Mouse (Mus musculus): ENCODE measurements at regions not wholly inside any gene's neighbourhood (a gene's known extent, or its start where the extent isn't known, plus 50 kb on each side); places are given as distances from the start of the nearest gene placed in this dataset.

- Histone ChIP-seq H3K4me2 (ENCODE audit: low read depth) (peak overlapping the region; percentile 61), H3ac (ENCODE audit: control insufficient read depth, insufficient read length) (no peak overlapping the region), H3K27me3 (ENCODE audit: control insufficient read depth, insufficient read depth, insufficient read length) (no peaks in the 10 kb centered on the region), H3K79me2 (ENCODE audit: control insufficient read depth, insufficient read depth) (no peaks in the 10 kb centered on the region), H3K36me3 (ENCODE audit: control insufficient read depth, insufficient read depth) (no peaks in the 10 kb centered on the region), H3K4me3 (no peak overlapping the region)
- no peak for TF ChIP-seq POLR2AphosphoS2 (IDR thresholded peaks at IDR 0.05; ENCODE audit: insufficient read length, low read depth)
- no peak for TF ChIP-seq POLR2A (IDR thresholded peaks at IDR 0.05; ENCODE audit: insufficient read length, low read depth)
- TF ChIP-seq CEBPB (IDR thresholded peaks at IDR 0.05; ENCODE audit: insufficient read depth, poor library complexity, severe bottlenecking): 0 out of 2 replicates have a peak, but pooled peaks have one; percentile 6
Measured at GRCm38 (mm10) chr13:101233181-101233842, 400.1 kb upstream of the Slc30a5 start.

GRCm38 (mm10) chr13:101229861-101230260 lies 396.6 kb upstream of the Slc30a5 start:
- no peak overlapping the region for H3ac ChIP-seq (ENCODE audit: control insufficient read depth, insufficient read length)
- no peak overlapping the region for H3K4me2 ChIP-seq (ENCODE audit: low read depth)
- TF ChIP-seq CEBPB (IDR thresholded peaks at IDR 0.05; ENCODE audit: insufficient read depth, poor library complexity, severe bottlenecking) (no peak), POLR2AphosphoS2 (IDR thresholded peaks at IDR 0.05; ENCODE audit: insufficient read length, low read depth) (no peak), REST (IDR thresholded peaks at IDR 0.05; ENCODE audit: insufficient read depth, insufficient read length) (no peak), MYOD1 (IDR thresholded peaks at IDR 0.05; ENCODE audit: control insufficient read depth in 1 of 3, insufficient read length in 2 of 3, low read depth in 2 of 3) (no peak), USF1 (IDR thresholded peaks at IDR 0.05; ENCODE audit: low read depth) (no peak)
- no peaks in the 10 kb centered on the region for H3K79me2 ChIP-seq (ENCODE audit: control insufficient read depth, insufficient read depth)
- H3K27me3 ChIP-seq (ENCODE audit: control insufficient read depth, insufficient read depth, insufficient read length): no peaks in the 10 kb centered on the region
- no peak overlapping the region for H3K4me3 ChIP-seq
- no peaks in the 10 kb centered on the region for H3K36me3 ChIP-seq (ENCODE audit: control insufficient read depth, insufficient read depth)

DNA sequence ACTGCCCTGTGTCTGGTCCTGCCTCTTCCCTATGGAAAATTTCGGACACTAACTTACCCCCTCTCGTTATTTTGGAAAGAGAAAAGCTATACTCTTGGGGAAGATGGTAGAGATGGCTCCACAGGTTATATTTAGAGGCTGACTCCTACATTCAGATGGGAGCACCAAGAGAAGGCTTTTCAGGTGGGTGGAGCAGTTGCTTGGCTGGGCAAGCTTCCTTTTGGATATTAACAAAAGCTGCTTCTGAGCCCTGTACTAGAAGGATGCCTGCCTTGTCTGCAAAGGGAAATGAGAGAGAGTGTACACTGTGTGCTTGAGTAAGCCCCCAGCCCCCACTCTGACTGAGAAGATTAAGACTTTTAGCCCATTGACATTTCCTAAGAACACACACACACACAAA lies 392.1 kb upstream of the Slc30a5 start:
- Histone ChIP-seq H3K4me3 (no peak overlapping the region), H3K4me2 (ENCODE audit: low read depth) (no peak overlapping the region), H3K27me3 (ENCODE audit: control insufficient read depth, insufficient read depth, insufficient read length) (no peaks in the 10 kb centered on the region), H3K36me3 (ENCODE audit: control insufficient read depth, insufficient read depth) (no peaks in the 10 kb centered on the region), H3ac (ENCODE audit: control insufficient read depth, insufficient read length) (no peak overlapping the region), H3K79me2 (ENCODE audit: control insufficient read depth, insufficient read depth) (no peaks in the 10 kb centered on the region)
- TF ChIP-seq E2F4 (IDR thresholded peaks at IDR 0.05; ENCODE audit: insufficient read depth): no peak
- no peak for TF ChIP-seq MYOG (IDR thresholded peaks at IDR 0.05; ENCODE audit: control insufficient read depth in 1 of 3, insufficient read depth in 1 of 3, insufficient read length in 2 of 3, low read depth in 2 of 3)
- no peak for TF ChIP-seq TCF12 (IDR thresholded peaks at IDR 0.05; ENCODE audit: insufficient read depth, poor library complexity, severe bottlenecking)
- no peak for TF ChIP-seq CEBPB (IDR thresholded peaks at IDR 0.05; ENCODE audit: insufficient read depth, poor library complexity, severe bottlenecking)
- no peak for TF ChIP-seq USF1 (IDR thresholded peaks at IDR 0.05; ENCODE audit: low read depth)
- no peak for TF ChIP-seq REST (IDR thresholded peaks at IDR 0.05; ENCODE audit: insufficient read depth, insufficient read length)
- TF ChIP-seq MYOD1 (IDR thresholded peaks at IDR 0.05; ENCODE audit: control insufficient read depth in 1 of 3, insufficient read length in 2 of 3, low read depth in 2 of 3): no peak
- TF ChIP-seq TCF3 (IDR thresholded peaks at IDR 0.05; ENCODE audit: insufficient read length, low read depth): no peak
- TF ChIP-seq POLR2AphosphoS2 (IDR thresholded peaks at IDR 0.05; ENCODE audit: insufficient read length, low read depth): no peak
- no peak for TF ChIP-seq SRF (IDR thresholded peaks at IDR 0.05; ENCODE audit: control insufficient read depth, insufficient read length, low read depth)
- TF ChIP-seq POLR2A (IDR thresholded peaks at IDR 0.05; ENCODE audit: insufficient read length, low read depth): no peak
- TF ChIP-seq MAX (IDR thresholded peaks at IDR 0.05; ENCODE audit: low read depth): no peak

DNA sequence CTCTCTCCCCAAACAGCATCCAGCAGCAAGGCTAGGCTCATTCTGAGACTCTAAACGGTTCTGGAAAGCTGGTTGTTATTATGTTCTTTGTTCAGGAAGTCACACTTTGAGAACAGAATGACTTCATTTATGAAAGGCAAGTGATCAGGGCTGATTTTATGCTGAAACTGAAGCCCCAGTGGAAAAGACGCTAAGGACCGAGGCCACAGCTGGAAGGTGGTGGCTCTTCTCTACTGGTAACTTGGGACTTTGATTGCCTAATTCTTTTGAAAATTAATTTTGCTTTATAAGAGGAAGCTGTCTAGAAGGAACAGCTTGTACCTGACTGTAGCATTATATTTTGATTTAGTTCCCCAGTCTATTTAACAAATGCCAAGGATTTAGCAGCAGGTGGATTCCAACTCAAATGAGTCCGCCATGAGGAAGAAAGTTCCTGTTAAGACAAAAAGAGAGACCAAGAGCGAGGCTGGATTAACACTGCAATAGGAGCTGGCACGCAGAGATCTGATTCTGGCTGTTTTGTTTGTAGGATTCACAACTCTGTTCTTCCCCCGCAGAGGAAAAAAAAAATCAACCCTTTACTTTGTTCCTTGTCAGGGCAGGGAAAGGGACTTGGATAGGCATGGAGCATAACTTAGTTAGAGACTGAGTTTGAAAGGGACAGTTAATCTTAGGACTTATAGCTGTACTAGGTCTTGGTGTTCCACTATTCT lies 388.3 kb upstream of the Slc30a5 start:
- H3K4me3 ChIP-seq: no peak overlapping the region
- no peaks in the 10 kb centered on the region for H3K79me2 ChIP-seq (ENCODE audit: control insufficient read depth, insufficient read depth)
- no peak overlapping the region for H3K4me2 ChIP-seq (ENCODE audit: low read depth)
- no peaks in the 10 kb centered on the region for H3K36me3 ChIP-seq (ENCODE audit: control insufficient read depth, insufficient read depth)
- no peaks in the 10 kb centered on the region for H3K27me3 ChIP-seq (ENCODE audit: control insufficient read depth, insufficient read depth, insufficient read length)
- TF ChIP-seq TCF3 (IDR thresholded peaks at IDR 0.05; ENCODE audit: insufficient read length, low read depth): no peak
- no peak for TF ChIP-seq SRF (IDR thresholded peaks at IDR 0.05; ENCODE audit: control insufficient read depth, insufficient read length, low read depth)
- no peak for TF ChIP-seq CEBPB (IDR thresholded peaks at IDR 0.05; ENCODE audit: insufficient read depth, poor library complexity, severe bottlenecking)
- TF ChIP-seq USF1 (IDR thresholded peaks at IDR 0.05; ENCODE audit: low read depth): no peak
- TF ChIP-seq E2F4 (IDR thresholded peaks at IDR 0.05; ENCODE audit: insufficient read depth): no peak
- TF ChIP-seq POLR2AphosphoS2 (IDR thresholded peaks at IDR 0.05; ENCODE audit: insufficient read length, low read depth): no peak
- TF ChIP-seq MYOD1 (IDR thresholded peaks at IDR 0.05; ENCODE audit: control insufficient read depth in 1 of 3, insufficient read length in 2 of 3, low read depth in 2 of 3): no peak
- no peak for TF ChIP-seq REST (IDR thresholded peaks at IDR 0.05; ENCODE audit: insufficient read depth, insufficient read length)
- no peak for TF ChIP-seq MAX (IDR thresholded peaks at IDR 0.05; ENCODE audit: low read depth)
- no peak for TF ChIP-seq TCF12 (IDR thresholded peaks at IDR 0.05; ENCODE audit: insufficient read depth, poor library complexity, severe bottlenecking)
- no peak for TF ChIP-seq MYOG (IDR thresholded peaks at IDR 0.05; ENCODE audit: control insufficient read depth in 1 of 3, insufficient read depth in 1 of 3, insufficient read length in 2 of 3, low read depth in 2 of 3)
- no peak for TF ChIP-seq POLR2A (IDR thresholded peaks at IDR 0.05; ENCODE audit: insufficient read length, low read depth)
- H3ac ChIP-seq (ENCODE audit: control insufficient read depth, insufficient read length): no peak overlapping the region

DNA sequence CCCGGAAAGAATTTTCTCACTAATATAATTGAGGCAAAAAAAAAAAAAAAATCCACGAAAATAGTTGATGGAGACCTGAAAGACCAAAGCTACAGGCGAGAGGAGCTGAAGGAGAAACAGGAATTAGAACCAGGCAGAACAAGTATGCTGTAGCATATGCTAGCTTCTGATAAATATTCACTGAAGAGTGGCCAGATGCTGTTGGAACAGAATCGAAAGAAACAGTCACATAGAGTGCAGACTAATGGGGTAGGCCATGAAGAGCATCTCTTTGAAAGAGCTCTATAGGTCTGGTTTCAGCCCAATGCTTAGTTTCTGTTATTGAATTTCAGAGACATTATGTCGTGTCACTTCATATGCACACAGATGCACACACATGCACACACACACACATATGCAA lies 386.3 kb upstream of the Slc30a5 start:
- TF ChIP-seq POLR2A (IDR thresholded peaks at IDR 0.05; ENCODE audit: insufficient read length, low read depth) (no peak), TCF12 (IDR thresholded peaks at IDR 0.05; ENCODE audit: insufficient read depth, poor library complexity, severe bottlenecking) (no peak), MYOG (IDR thresholded peaks at IDR 0.05; ENCODE audit: control insufficient read depth in 1 of 3, insufficient read depth in 1 of 3, insufficient read length in 2 of 3, low read depth in 2 of 3) (no peak), REST (IDR thresholded peaks at IDR 0.05; ENCODE audit: insufficient read depth, insufficient read length) (no peak), MYOD1 (IDR thresholded peaks at IDR 0.05; ENCODE audit: control insufficient read depth in 1 of 3, insufficient read length in 2 of 3, low read depth in 2 of 3) (no peak), TCF3 (IDR thresholded peaks at IDR 0.05; ENCODE audit: insufficient read length, low read depth) (no peak), POLR2AphosphoS2 (IDR thresholded peaks at IDR 0.05; ENCODE audit: insufficient read length, low read depth) (no peak), SRF (IDR thresholded peaks at IDR 0.05; ENCODE audit: control insufficient read depth, insufficient read length, low read depth) (no peak), CEBPB (IDR thresholded peaks at IDR 0.05; ENCODE audit: insufficient read depth, poor library complexity, severe bottlenecking) (no peak), E2F4 (IDR thresholded peaks at IDR 0.05; ENCODE audit: insufficient read depth) (no peak), MAX (IDR thresholded peaks at IDR 0.05; ENCODE audit: low read depth) (no peak), USF1 (IDR thresholded peaks at IDR 0.05; ENCODE audit: low read depth) (no peak)
- no peak overlapping the region for H3K4me2 ChIP-seq (ENCODE audit: low read depth)
- H3K36me3 ChIP-seq (ENCODE audit: control insufficient read depth, insufficient read depth): no peaks in the 10 kb centered on the region
- no peak overlapping the region for H3ac ChIP-seq (ENCODE audit: control insufficient read depth, insufficient read length)
- H3K27me3 ChIP-seq (ENCODE audit: control insufficient read depth, insufficient read depth, insufficient read length): no peaks in the 10 kb centered on the region
- no peak overlapping the region for H3K4me3 ChIP-seq
- no peaks in the 10 kb centered on the region for H3K79me2 ChIP-seq (ENCODE audit: control insufficient read depth, insufficient read depth)
